Mouse (Mus musculus): Measurements from ENCODE around the gene Syvn1.

- no peak for TF ChIP-seq CTCF (IDR thresholded peaks at IDR 0.05; ENCODE audit: insufficient read depth, low read length)
- TF ChIP-seq POLR2A (IDR thresholded peaks at IDR 0.05; ENCODE audit: borderline replicate concordance, extremely low read depth, low read depth, low read length) = no peak
Measured at GRCm38 (mm10) chr19:6023059-6023458, 23.3 kb upstream of the Syvn1 start.

All from lung, adult 2 months (tissue).